Mouse (Mus musculus): Measurements from ENCODE around the gene Retreg2. TPM values are rescaled to one million over a fixed set of nuclear protein-coding genes. Genes with fewer than 3 reads are reported as not detected.

Gene Retreg2
- polyA plus RNA-seq, 1 experiment from 2014 or later = 115 TPM

GRCm38 (mm10) chr1:75180105-75180590 is 37.6 kb downstream of the Retreg2 start, which contains the start of gene Abcb6:
Gene Abcb6, minus strand, starts transcription at chr1:75180392.
- H3K9ac ChIP-seq = peak within 1 kb of the TSS; percentile 77
- H3K27me3 ChIP-seq = no peaks in the 10 kb centered on the region
- peak within 1 kb of the TSS; percentile 58 for H3K4me3 ChIP-seq
- peaks cover 30% of the 10 kb centered on the region for H3K4me1 ChIP-seq (replicated peaks)
- ATAC-seq (ENCODE audit: low read depth) = peak; percentile 93
- H3K27ac ChIP-seq (replicated peaks) = peak within 1 kb of the TSS; percentile 76
- peak within 1 kb of the TSS; percentile 100 for H3K4me2 ChIP-seq
- under 1% methylated on average over 31 of the region's 31 CpGs for WGBS
- H3K36me3 ChIP-seq = peaks cover 70% of the 10 kb centered on the region
- H3K9me3 ChIP-seq = no peaks in the 10 kb centered on the region

GRCm38 (mm10) chr1:75180741-75181140 is 38.2 kb downstream of the Retreg2 start:
- WGBS = 32% methylated on average over 7 of the region's 7 CpGs
- peak; percentile 21; the same call in 1 of the 2 replicates for ATAC-seq (ENCODE audit: low read depth)
- Histone ChIP-seq H3K4me3 (peak overlapping the region; percentile 58), H3K9me3 (no peaks in the 10 kb centered on the region), H3K36me3 (peaks cover 70% of the 10 kb centered on the region), H3K4me2 (peak overlapping the region; percentile 100), H3K9ac (peak overlapping the region; percentile 77; the same call in 1 of the 2 replicates), H3K27me3 (no peaks in the 10 kb centered on the region), H3K4me1 (replicated peaks) (peaks cover 30% of the 10 kb centered on the region), H3K27ac (replicated peaks) (no peak overlapping the region)

GRCm38 (mm10) chr1:75181377-75181870 is 38.8 kb downstream of the Retreg2 start:
- no peak overlapping the region for H3K4me3 ChIP-seq
- WGBS = 93% methylated on average over 4 of the region's 4 CpGs
- H3K4me1 ChIP-seq (replicated peaks) = peaks cover 30% of the 10 kb centered on the region
- no peaks in the 10 kb centered on the region for H3K9me3 ChIP-seq
- peaks cover 70% of the 10 kb centered on the region for H3K36me3 ChIP-seq
- no peak overlapping the region for H3K4me2 ChIP-seq
- ATAC-seq (ENCODE audit: low read depth) = no peak
- H3K27ac ChIP-seq (replicated peaks) = no peak overlapping the region
- H3K9ac ChIP-seq = no peak overlapping the region
- no peaks in the 10 kb centered on the region for H3K27me3 ChIP-seq

GRCm38 (mm10) chr1:75182160-75182559 is 39.6 kb downstream of the Retreg2 start:
- H3K36me3 ChIP-seq = peaks cover 70% of the 10 kb centered on the region
- no peak overlapping the region for H3K9ac ChIP-seq

GRCm38 (mm10) chr1:75185495-75185894 is 42.9 kb downstream of the Retreg2 start:
- no peaks in the 10 kb centered on the region for H3K9me3 ChIP-seq
- no peak overlapping the region for H3K4me3 ChIP-seq
- ATAC-seq (ENCODE audit: low read depth) = no peak
- no peak overlapping the region for H3K27ac ChIP-seq (replicated peaks)
- H3K9ac ChIP-seq = 0 out of 2 replicates have a peak overlapping the region, but pooled peaks have one; percentile 5
- H3K4me2 ChIP-seq = no peak overlapping the region
- H3K36me3 ChIP-seq = peaks cover 91% of the 10 kb centered on the region
- whole genome bisulfite sequencing = 89% methylated on average over 11 of the region's 11 CpGs
- H3K4me1 ChIP-seq (replicated peaks) = peaks cover 16% of the 10 kb centered on the region
- H3K27me3 ChIP-seq = no peaks in the 10 kb centered on the region

More at GRCm38 (mm10) chr1:75182160-75182559, 39.6 kb downstream of the Retreg2 start:
- H3K27ac ChIP-seq (replicated peaks) = no peak overlapping the region
- no peak for ATAC-seq (ENCODE audit: low read depth)
- no peak overlapping the region for H3K4me2 ChIP-seq
- WGBS = 72% methylated on average over 4 of the region's 4 CpGs
- H3K4me3 ChIP-seq = no peak overlapping the region
- H3K4me1 ChIP-seq (replicated peaks) = peaks cover 30% of the 10 kb centered on the region
- no peaks in the 10 kb centered on the region for H3K27me3 ChIP-seq
- no peaks in the 10 kb centered on the region for H3K9me3 ChIP-seq

GRCm38 (mm10) chr1:75187126-75187525 is 44.5 kb downstream of the Retreg2 start:
- Histone ChIP-seq H3K9ac (no peak overlapping the region), H3K27ac (replicated peaks) (no peak overlapping the region), H3K9me3 (no peaks in the 10 kb centered on the region), H3K36me3 (peaks cover 78% of the 10 kb centered on the region), H3K27me3 (no peaks in the 10 kb centered on the region), H3K4me2 (no peak overlapping the region), H3K4me3 (no peak overlapping the region), H3K4me1 (replicated peaks) (peaks cover 20% of the 10 kb centered on the region)
- ATAC-seq (ENCODE audit: low read depth) = no peak

- no peak for ATAC-seq (ENCODE audit: low read depth)
- Histone ChIP-seq H3K4me3 (no peak overlapping the region), H3K4me2 (no peak overlapping the region), H3K9ac (no peak overlapping the region), H3K27me3 (no peaks in the 10 kb centered on the region), H3K4me1 (replicated peaks) (peaks cover 26% of the 10 kb centered on the region), H3K36me3 (peaks cover 69% of the 10 kb centered on the region), H3K9me3 (no peaks in the 10 kb centered on the region), H3K27ac (replicated peaks) (no peak overlapping the region)
- 95% methylated on average over 2 of the region's 2 CpGs for WGBS
These were observed 45.4 kb downstream of the Retreg2 start for GRCm38 (mm10) chr1:75187914-75188483.

- no peak for ATAC-seq (ENCODE audit: low read depth)
- 81% methylated on average over 2 of the region's 2 CpGs for WGBS
- no peak overlapping the region; the same call in 1 of the 2 replicates for H3K4me3 ChIP-seq
These were observed 48.0 kb downstream of the Retreg2 start for GRCm38 (mm10) chr1:75190577-75190976.

GRCm38 (mm10) chr1:75191258-75191621 is 48.7 kb downstream of the Retreg2 start:
- H3K36me3 ChIP-seq = peaks cover 51% of the 10 kb centered on the region
- H3K27me3 ChIP-seq = no peaks in the 10 kb centered on the region
- peak overlapping the region; percentile 97 for H3K27ac ChIP-seq (replicated peaks)
- peak overlapping the region; percentile 81 for H3K9ac ChIP-seq
- H3K4me1 ChIP-seq (replicated peaks) = peaks cover 33% of the 10 kb centered on the region
- H3K4me2 ChIP-seq = peak overlapping the region; percentile 78
- ATAC-seq (ENCODE audit: low read depth) = no peak
- H3K9me3 ChIP-seq = no peaks in the 10 kb centered on the region
- peak overlapping the region; percentile 67 for H3K4me3 ChIP-seq
- 44% methylated on average over 5 of the region's 5 CpGs for WGBS

More at GRCm38 (mm10) chr1:75190577-75190976, 48.0 kb downstream of the Retreg2 start:
- Histone ChIP-seq H3K27ac (replicated peaks) (no peak overlapping the region), H3K36me3 (peaks cover 51% of the 10 kb centered on the region), H3K27me3 (no peaks in the 10 kb centered on the region), H3K9me3 (no peaks in the 10 kb centered on the region), H3K9ac (peak overlapping the region; percentile 81), H3K4me2 (peak overlapping the region; percentile 78), H3K4me1 (replicated peaks) (peaks cover 33% of the 10 kb centered on the region)

- H3K4me1 ChIP-seq (replicated peaks) = peaks cover 33% of the 10 kb centered on the region
- peaks cover 51% of the 10 kb centered on the region for H3K36me3 ChIP-seq
- WGBS = 0% methylated on average over 56 of the region's 56 CpGs
- ATAC-seq (ENCODE audit: low read depth) = peak; percentile 99
- H3K9me3 ChIP-seq = no peaks in the 10 kb centered on the region
- H3K27ac ChIP-seq (replicated peaks) = peak within 1 kb of the TSS; percentile 97
- peak within 1 kb of the TSS; percentile 99 for H3K4me2 ChIP-seq
- H3K4me3 ChIP-seq = peak within 1 kb of the TSS; percentile 67
- H3K9ac ChIP-seq = peak within 1 kb of the TSS; percentile 81
- H3K27me3 ChIP-seq = no peaks in the 10 kb centered on the region
These were observed 49.2 kb downstream of the Retreg2 start, which contains the start of the genes Ankzf1 and Atg9a for GRCm38 (mm10) chr1:75191622-75192402. Gene Ankzf1, plus strand, starts transcription at chr1:75192151. Gene Atg9a, minus strand, starts transcription at chr1:75192196.

- H3K4me3 ChIP-seq = peak overlapping the region; percentile 67
- H3K4me1 ChIP-seq (replicated peaks) = peaks cover 33% of the 10 kb centered on the region
- H3K9me3 ChIP-seq = no peaks in the 10 kb centered on the region
- WGBS = under 1% methylated on average over 19 of the region's 19 CpGs
- peak overlapping the region; percentile 89 for H3K27ac ChIP-seq (replicated peaks)
- no peaks in the 10 kb centered on the region for H3K27me3 ChIP-seq
- peak overlapping the region; percentile 99 for H3K4me2 ChIP-seq
- H3K9ac ChIP-seq = peak overlapping the region; percentile 81
- ATAC-seq (ENCODE audit: low read depth) = peak; percentile 32
- peaks cover 51% of the 10 kb centered on the region for H3K36me3 ChIP-seq
These were observed 49.9 kb downstream of the Retreg2 start for GRCm38 (mm10) chr1:75192452-75192851.
